Mouse (Mus musculus) gonadal fat pad, adult 2 months (tissue): ENCODE data around the gene Adgrf2. TPM values are rescaled to one million over a fixed set of nuclear protein-coding genes. Genes with fewer than 3 reads are reported as not detected.

Experiments used
- DNase-seq: peaks from one replicate; pipeline ENCODE4 v3.0.0-alpha.2; 2012; ENCODE audit warnings: low read depth
- polyA plus RNA-seq: library from polyadenylated mRNA; depleted of rRNA; stranded (reverse); fragments of >200 nt; gene quantifications from 2 replicates; pipeline ENCODE4 v1.2.3, GENCODE M21; 2012; rRNA removed

Adgrf2 gene
- polyA plus RNA-seq: 0.07 and 0.14 TPM in 2 replicates

- no peak for DNase-seq
These were observed at the start of gene Adgrf2 for GRCm38 (mm10) chr17:42741801-42742217. TSS of gene Adgrf2 (minus strand) at chr17:42742179.

GRCm38 (mm10) chr17:42790787-42791186 lies 48.8 kb upstream of the Adgrf2 start:
- no peak for DNase-seq

GRCm38 (mm10) chr17:42789723-42790122 lies 47.7 kb upstream of the Adgrf2 start:
- no peak for DNase-seq

GRCm38 (mm10) chr17:42788686-42789453 lies 46.9 kb upstream of the Adgrf2 start:
- no peak for DNase-seq

DNA sequence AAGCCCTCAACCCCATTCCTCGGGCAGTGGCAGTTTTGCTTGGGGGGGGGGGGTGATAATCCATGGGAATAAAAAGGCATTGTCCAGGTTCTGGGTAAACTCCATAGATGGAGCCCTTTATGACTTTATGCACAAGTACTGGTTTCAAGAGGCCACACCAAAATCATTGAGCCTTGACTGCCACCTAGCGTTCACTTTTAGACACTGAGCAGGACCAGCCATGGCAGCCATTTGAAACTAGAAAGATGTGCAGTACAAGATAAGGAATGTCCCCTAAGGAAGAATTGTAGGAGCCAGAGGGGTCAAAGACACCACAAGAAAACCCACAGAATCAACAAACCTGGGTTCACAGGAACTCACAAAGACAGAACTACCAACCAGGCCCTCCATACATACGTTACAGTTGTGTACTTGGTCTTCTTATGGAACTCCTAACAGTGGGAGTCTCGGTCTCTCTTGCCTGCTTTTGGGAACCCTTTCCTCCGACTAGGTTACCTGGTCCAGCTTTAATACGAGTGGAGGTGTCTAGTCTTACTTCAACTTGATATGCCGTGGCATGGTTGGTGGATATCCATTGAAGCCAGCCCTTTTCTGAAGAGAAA lies 40.3 kb upstream of the Adgrf2 start:
- no peak for DNase-seq

DNA sequence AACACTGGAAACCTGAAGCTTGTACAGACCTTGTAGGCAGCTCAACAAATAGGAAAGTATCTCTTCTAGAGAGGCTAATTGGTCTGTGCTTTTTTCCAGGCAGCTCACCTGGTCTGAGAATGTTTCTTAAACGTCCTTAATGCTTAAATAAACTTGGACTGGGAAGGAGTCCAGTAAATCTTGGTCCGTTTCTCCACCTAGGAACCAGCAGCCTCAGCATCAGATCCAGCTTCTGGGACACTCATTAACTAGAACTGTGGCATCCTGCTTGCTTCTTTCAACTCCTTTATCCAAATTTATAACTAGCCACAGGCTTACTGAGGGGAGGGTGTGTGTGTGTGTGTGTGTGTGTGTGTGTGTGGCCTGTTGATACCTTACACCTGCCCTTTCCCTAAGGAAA lies 11.8 kb upstream of the Adgrf2 start:
- DNase-seq: no peak

GRCm38 (mm10) chr17:42752173-42752572 lies 10.2 kb upstream of the Adgrf2 start:
- DNase-seq: peak; percentile 89

DNA sequence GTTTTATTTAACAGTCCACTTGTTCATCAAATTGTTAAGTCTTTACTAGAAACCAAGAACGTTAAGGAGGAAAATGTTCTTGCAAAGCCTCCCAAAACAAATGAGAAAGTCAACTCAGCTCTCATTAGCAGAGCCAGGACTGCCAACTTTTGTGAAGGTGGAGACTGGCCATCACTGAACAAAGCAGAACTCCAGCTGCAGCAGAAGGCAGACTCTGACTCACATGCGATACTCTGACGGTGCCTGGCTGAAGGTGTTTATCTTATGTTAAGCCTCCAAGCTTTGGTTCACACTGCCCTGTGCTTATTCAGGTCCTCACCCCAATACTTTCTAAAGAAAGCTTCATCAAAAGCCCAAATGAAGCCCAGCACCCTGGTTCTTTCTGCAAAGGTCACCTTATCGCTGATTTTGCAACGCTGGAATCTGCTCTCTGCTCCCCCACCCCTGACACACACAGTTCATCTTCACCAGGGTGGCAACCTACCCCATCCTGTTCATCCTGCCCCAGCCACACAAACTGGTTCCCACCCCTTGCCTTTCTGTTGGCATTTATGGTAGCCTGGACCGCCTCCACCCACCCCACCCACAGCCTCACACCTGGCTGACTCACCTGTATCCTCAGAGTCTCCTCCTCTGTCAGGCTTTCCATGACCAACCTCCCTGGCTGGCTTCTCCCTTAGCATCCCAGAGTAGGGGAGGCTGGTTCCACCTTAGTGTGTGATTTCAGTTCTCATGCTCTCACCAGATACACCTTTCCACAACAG lies 3.9 kb upstream of the Adgrf2 start:
- no peak for DNase-seq

DNA sequence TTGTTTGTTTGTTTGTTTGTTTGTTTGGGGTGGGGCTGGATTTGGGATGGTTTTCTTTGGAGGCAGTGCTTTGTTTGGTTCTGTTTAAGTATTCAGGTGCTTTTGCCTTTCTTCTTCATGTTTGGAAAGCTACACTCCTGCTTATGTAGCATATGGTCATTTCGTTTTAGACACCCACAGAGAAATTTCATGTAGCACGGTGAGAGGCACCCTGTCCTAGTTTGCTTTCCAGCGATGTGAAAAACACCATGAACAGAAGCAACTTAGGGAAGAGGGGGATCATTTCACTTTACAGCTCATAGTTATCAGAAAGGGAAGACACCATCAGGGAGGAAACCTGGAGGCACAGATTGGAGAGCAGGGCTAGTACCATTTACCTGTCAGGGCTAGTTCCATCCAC lies 844 bp upstream of the Adgrf2 start:
- DNase-seq: no peak

DNA sequence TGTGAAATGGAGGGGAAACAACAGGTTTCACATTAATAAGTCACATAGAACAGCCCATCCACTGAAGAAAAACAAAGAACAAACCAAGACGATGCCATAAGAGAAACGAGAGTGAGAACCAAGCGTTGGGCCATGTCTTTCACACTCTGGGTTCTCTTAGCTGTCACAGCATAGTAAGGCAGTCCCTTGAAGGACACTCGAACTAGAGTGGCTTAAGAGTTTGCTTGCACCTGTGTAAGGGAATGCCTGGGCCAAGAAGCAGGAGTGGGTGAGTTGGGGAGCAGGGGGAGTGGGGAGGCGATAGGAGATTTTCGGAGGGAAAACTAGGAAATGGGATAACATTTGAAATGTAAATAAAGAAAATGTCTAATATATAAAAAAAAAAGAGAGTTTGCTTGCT lies 3.2 kb downstream of the Adgrf2 start:
- DNase-seq: no peak

- DNase-seq: no peak
These were observed 24.8 kb downstream of the Adgrf2 start for GRCm38 (mm10) chr17:42717161-42717560.

DNA sequence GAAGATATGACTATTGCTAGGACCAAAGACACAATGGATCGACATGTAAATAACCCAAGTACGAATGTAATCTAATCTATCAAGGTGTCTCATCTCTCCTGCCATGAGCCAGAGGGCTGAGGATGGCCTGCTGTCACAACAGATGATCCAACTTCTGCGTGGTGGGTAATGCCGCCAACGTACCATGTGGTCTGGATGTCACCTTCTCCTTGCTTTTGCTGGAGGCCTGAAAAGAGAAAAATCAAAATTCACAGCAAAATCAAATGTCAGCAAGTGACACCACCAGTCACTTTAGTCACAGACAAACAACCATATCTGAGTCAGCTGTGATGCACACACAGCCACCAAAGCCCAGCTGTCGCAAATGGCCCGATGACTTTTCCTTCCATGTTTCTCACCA lies 27.0 kb downstream of the Adgrf2 start:
- no peak for DNase-seq

GRCm38 (mm10) chr17:42710717-42711116 lies 31.3 kb downstream of the Adgrf2 start:
- no peak for DNase-seq

DNA sequence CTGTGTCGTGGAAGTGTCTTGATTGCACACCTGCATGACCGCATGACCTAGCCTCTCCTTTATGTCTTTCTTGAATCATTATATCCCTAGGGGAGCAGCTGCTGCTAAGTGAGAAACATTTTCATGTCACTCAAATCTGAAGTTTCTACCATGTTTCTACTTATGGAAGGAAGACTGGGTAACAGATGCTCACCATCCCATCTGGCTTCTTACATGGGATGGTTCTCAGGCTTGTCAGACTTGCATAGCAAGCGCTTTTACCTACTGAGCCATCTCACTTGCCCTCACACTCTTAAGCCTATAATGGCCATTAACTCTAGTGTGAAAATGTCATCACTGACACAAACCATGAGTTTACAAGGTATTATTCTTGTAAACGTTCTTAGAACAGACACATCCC lies 36.4 kb downstream of the Adgrf2 start:
- no peak for DNase-seq

DNA sequence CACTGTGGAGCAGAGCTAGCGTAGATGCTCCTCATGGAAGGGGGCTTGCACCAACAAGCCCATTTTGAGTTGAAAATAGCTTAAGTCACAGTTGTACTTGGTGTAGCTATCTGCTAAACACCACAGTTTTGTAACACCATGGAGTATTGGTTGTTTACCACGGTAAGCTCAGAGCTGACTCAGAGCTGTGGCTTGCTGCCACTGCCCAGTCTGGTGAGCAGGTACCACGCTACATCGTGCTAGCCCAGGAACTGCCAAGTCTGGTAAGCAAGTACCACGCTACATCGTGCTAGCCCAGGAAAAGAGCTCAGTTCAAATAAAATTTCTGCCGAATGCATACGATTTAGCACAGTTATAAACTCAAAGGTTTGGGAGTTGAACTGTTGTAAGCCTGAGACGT lies 39.8 kb downstream of the Adgrf2 start:
- no peak for DNase-seq

- DNase-seq: no peak
These were observed 47.2 kb downstream of the Adgrf2 start for GRCm38 (mm10) chr17:42694730-42695129.

DNA sequence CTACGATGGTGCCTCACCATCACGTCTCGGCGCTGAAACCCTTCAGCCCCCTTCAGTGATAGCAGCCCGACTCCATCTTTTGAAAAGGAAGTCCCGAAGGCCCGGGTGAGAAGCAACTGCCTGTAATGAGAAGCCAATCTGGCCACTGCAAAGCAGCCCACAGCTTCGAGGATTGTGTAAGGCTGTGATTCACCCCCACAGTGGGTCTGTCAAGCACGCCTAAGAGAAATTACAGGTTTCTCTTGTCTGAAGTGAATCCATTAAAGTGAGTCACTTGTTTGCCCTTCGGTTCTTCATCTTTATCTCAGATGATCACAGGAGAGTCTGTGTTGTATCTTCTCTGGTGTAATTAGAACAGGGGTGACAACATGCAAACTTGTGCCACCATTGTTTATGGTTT lies 49.8 kb downstream of the Adgrf2 start, which contains the start of gene Adgrf4:
TSS of gene Adgrf4 (minus strand) at position 149 of the 400 bp plus-strand sequence.
- DNase-seq: peak; percentile 55

- DNase-seq: peak; percentile 52
These were observed 51.4 kb downstream of the Adgrf2 start for GRCm38 (mm10) chr17:42690531-42690930.
